Mouse (Mus musculus) intestine, postnatal 0 days (tissue): ENCODE data around the gene Rundc1. TPM values are rescaled to one million over a fixed set of nuclear protein-coding genes. Genes with fewer than 3 reads are reported as not detected.

ENCODE experiments used
- ATAC-seq: fragments of 200-750 bp; cut with Nextera tagmentation; 2 replicates; pipeline ENCODE4 v1.8.0; 2017; ENCODE audit warnings: mild to moderate bottlenecking, moderate TSS enrichment, moderate library complexity
- H3K27ac ChIP-seq: fragments of 300-500 bp; sonication (generic); 2 replicates; pipeline ENCODE4 v1.5.1; 2014; ENCODE audit warnings: mild to moderate bottlenecking, low read depth, low read length, moderate library complexity
- H3K27me3 ChIP-seq: fragments of 300-500 bp; sonication (generic); replicated peaks from 2 replicates; pipeline ENCODE4 v1.6.1; 2014; ENCODE audit warnings: low read length, mixed read lengths; ENCODE audit not compliant: control insufficient read depth, insufficient read depth
- H3K36me3 ChIP-seq: fragments of 300-500 bp; sonication (generic); 2 replicates; pipeline ENCODE4 v1.6.1; 2014; ENCODE audit warnings: mild to moderate bottlenecking, moderate library complexity; ENCODE audit not compliant: control insufficient read depth, insufficient read depth
- H3K4me1 ChIP-seq: fragments of 300-500 bp; sonication (generic); replicated peaks from 2 replicates; pipeline ENCODE4 v1.6.1; 2014; ENCODE audit warnings: antibody characterized with exemption, low read length, mixed read lengths; ENCODE audit not compliant: control insufficient read depth, insufficient read depth
- H3K4me2 ChIP-seq: fragments of 300-500 bp; sonication (generic); replicated peaks from 2 replicates; pipeline ENCODE4 v1.6.1; 2014; ENCODE audit warnings: low read depth, mild to moderate bottlenecking, moderate library complexity
- H3K4me3 ChIP-seq: fragments of 300-500 bp; sonication (generic); 2 replicates; pipeline ENCODE4 v1.5.1; 2014; ENCODE audit warnings: low read depth, low read length
- H3K9ac ChIP-seq: fragments of 300-500 bp; sonication (generic); 2 replicates; pipeline ENCODE4 v1.6.1; 2014; ENCODE audit warnings: mild to moderate bottlenecking, low read depth, low read length
- H3K9me3 ChIP-seq: fragments of 300-500 bp; sonication (generic); 2 replicates; pipeline ENCODE4 v1.6.1; 2016; ENCODE audit warnings: mixed run types; ENCODE audit not compliant: control insufficient read depth
- CTCF ChIP-seq: sonication (generic); IDR thresholded peaks from 2 replicates; pipeline ENCODE4 v1.5.1; 2016; ENCODE audit warnings: low read depth, mild to moderate bottlenecking, control low read depth, antibody characterized with exemption, moderate library complexity
- WGBS: fragments of 180-500 bp; shearing (Covaris S2); extraction: QIAGEN DNeasy Blood & Tissue Kit; methylation state at CpG from one replicate; pipeline ENCODE4 v1.1.7; 2014; 5-methylcytosine and 5-hydroxymethylcytosine counted together
- polyA plus RNA-seq: library from polyadenylated mRNA; unstranded; fragments of >200 nt; fragmentation: Nextera tagmentation; extraction: Ambion mirVana; gene quantifications from 2 replicates; pipeline ENCODE4 v1.2.1, GENCODE M21; 2015

The Rundc1 gene
- polyA plus RNA-seq, 1 experiment from 2014 or later = 12.0 TPM

DNA sequence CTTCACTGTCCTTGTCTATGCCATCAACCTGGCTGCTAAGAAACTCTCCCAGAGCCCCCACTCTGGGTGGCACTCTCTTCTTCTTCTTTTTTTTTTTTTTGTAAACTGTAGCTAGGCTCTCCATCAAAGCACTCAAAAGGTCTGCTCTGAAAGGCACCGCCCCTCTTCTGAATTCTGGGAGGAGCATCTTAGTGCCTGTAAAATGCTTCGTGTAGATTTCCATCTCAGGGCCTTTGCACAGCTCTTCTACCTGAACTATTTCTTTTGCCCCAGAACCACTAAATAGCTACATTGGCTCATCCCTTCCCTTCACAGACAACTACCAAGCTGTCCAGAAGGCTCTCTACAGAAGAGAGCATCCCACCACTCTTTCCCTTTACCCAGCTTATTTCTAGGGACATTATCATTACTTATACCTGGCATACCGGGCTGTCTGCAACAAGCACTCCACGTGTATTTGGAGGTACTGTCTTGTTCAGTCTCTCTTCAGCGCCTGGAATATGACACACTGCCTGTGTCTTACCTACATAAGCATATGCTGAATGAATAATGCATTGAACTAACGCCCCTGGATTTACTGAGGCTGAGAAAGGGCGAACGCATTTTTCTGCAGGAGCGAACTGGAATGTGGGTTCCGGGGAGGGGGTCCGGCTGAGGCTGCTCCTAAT lies 8.3 kb upstream of the Rundc1 start:
- Histone ChIP-seq H3K36me3 (peaks cover 17% of the 10 kb centered on the region; the same call in 1 of the 2 replicates), H3K27me3 (no peaks in the 10 kb centered on the region), H3K4me1 (no peaks in the 10 kb centered on the region), H3K4me2 (peak overlapping the region; percentile 84), H3K9ac (peak overlapping the region; percentile 80), H3K9me3 (no peaks in the 10 kb centered on the region), H3K4me3 (peak overlapping the region; percentile 80), H3K27ac (peak overlapping the region; percentile 57; the same call in 1 of the 2 replicates)
- TF ChIP-seq CTCF = no peak
- ATAC-seq = no peak
- under 1% methylated on average over 11 of the region's 11 CpGs for WGBS

DNA sequence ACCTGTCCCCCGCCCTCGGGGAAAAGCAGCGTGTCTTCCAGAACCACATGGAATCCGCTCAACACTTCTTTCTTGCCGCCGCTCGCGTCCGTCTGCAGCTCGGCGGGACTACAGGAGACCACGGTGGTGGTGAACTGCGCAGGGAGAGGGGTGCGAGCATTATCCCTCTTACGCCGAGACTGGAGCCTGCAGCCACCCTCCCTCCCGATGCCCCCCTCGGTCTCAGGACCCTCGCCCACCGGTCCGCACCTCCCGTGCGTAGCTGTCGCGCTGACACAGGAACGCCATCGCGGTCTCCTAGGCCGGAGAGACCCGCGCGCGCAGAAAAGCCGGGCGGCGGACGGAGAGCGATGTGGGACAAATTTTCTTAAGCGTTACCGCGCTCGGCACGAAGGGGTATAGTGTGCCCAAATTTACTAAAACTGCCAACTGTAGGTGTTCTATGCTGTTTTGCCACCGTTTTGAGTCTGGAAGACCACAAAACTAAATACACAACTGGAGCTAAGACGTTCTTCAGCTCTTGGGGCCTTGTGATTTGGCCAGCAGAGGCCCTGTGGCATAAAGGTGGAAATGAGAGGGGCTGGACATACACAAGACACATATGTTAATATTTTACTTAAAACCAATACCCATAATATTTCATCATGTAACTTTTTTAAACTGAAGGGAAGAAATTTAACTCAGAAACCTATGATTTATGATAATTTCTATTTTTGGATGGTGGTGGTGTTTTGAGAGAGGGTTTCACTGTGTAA lies 7.6 kb upstream of the Rundc1 start, which contains the start of gene Aarsd1:
Aarsd1 (minus strand) TSS at position 515 of the 755 bp plus-strand sequence.
- Histone ChIP-seq H3K4me1 (no peaks in the 10 kb centered on the region), H3K27ac (peak within 1 kb of the TSS; percentile 57; the same call in 1 of the 2 replicates), H3K4me2 (peak within 1 kb of the TSS; percentile 84), H3K27me3 (no peaks in the 10 kb centered on the region), H3K4me3 (peak within 1 kb of the TSS; percentile 80), H3K9ac (peak within 1 kb of the TSS; percentile 80), H3K36me3 (peaks cover 10% of the 10 kb centered on the region; the same call in 1 of the 2 replicates), H3K9me3 (no peaks in the 10 kb centered on the region)
- peak; percentile 76 for ATAC-seq
- TF ChIP-seq CTCF = no peak
- under 1% methylated on average over 44 of the region's 45 CpGs for WGBS

DNA sequence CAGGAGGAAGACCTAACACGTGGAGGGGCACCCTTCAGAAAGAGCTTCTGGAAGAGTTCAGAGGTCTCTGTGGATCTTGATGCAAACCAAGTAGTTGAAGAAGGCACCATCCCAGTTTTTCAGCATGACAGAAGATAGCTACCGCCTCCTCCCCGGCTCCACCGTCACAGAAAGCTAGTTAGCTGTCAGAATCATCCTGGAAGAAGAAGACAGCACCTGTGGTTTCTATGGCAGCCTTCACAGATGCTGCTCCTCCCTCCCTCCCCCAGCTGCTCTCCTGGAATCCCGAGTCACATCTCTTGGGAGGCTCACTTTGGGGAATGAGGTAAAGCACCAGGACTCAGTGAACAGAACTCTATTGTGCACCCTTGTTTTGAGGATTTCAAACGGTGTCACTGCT lies 5.9 kb upstream of the Rundc1 start:
- Histone ChIP-seq H3K27ac (no peak overlapping the region), H3K4me2 (no peak overlapping the region), H3K36me3 (no peaks in the 10 kb centered on the region), H3K4me3 (no peak overlapping the region), H3K27me3 (no peaks in the 10 kb centered on the region), H3K4me1 (no peaks in the 10 kb centered on the region), H3K9ac (no peak overlapping the region), H3K9me3 (no peaks in the 10 kb centered on the region)
- TF ChIP-seq CTCF = no peak
- WGBS = 64% methylated on average over 6 of the region's 6 CpGs
- no peak for ATAC-seq

DNA sequence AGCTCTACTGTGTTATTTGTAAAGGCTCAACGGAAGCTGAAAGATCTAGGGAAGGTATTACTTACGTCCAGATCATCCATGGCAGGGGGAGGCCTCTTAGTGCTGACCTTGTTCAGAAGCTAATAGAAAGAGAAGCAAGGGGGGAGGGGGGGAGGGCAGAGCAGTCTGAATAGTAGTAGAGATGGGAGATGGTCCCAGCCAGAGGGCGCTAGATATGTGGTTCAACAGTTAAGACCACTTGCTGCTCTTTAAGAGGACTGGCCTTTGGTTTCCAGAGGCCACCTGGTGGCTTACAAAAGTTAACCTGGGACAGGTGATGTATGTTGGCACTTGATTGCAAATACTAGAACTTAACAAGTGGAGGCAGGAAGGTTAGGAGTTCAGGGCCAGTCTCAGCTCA lies 5.3 kb upstream of the Rundc1 start:
- Histone ChIP-seq H3K4me2 (no peak overlapping the region), H3K27me3 (no peaks in the 10 kb centered on the region), H3K4me3 (no peak overlapping the region), H3K27ac (no peak overlapping the region), H3K4me1 (no peaks in the 10 kb centered on the region), H3K9ac (no peak overlapping the region), H3K36me3 (no peaks in the 10 kb centered on the region), H3K9me3 (no peaks in the 10 kb centered on the region)
- peak; percentile 55 for TF ChIP-seq CTCF
- WGBS = 43% methylated on average over 3 of the region's 3 CpGs
- no peak for ATAC-seq

DNA sequence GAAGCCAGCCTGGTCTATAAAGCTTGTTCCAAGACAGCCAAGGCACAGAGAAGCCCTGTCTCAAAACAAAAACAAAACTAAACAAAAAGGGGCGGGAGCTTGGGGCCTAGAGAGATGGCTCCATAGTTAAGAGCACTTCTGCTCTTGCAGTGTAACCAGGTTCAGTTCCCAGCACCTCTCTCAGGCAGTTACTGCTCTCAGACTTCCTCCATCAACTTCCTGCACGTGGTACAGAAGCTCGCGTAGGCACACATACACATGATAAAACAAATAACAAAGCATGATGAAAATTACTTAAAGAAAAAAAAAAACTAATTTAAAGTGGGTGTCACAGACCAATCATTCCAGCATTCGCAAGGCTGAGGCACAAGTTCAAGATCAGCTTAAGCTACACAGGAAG lies 4.7 kb upstream of the Rundc1 start:
- 83% methylated on average over 5 of the region's 5 CpGs for whole genome bisulfite sequencing
- Histone ChIP-seq H3K36me3 (no peaks in the 10 kb centered on the region), H3K9ac (no peak overlapping the region), H3K4me2 (no peak overlapping the region), H3K27ac (no peak overlapping the region), H3K4me1 (no peaks in the 10 kb centered on the region), H3K9me3 (no peaks in the 10 kb centered on the region), H3K4me3 (no peak overlapping the region), H3K27me3 (no peaks in the 10 kb centered on the region)
- no peak for ATAC-seq
- no peak for TF ChIP-seq CTCF

DNA sequence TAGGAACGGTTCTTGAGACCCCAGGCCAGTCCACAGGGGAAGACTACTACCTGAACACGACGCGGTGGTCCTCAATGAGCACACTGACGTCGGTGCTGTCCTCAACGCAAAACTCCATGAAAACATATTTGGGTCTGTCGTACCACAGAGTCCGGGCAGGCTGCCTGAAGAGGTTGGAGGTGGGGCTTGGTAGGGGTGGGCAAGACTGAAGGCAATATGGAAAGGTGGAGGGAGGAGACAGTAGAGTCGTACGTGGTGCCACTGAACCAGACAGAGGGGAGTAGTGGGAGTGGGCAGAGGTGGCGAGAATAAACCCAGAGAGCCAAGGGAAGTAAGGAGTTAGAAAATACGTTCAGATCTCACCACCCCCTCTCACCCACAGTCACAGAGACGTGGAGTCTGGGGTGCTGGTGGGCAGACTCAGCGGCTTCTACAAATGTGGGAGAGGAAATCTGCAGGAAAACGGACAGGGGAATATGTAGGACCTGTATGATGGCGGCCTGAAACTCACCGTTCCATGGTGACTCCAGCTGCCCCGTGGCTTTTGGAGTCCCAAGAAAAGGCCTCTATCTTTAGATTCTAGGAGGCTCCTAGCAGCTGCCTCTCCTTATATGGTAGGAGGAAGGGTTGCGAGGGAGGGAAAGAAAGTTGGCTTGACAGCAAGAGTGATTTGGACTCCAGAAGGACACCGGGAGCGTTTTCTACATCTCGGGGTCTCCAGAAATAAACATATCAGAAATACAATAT lies 607 bp upstream of the Rundc1 start, which contains the start of gene Gm27029:
Gm27029 (minus strand) TSS at position 692 of the 747 bp plus-strand sequence.
- Histone ChIP-seq H3K27ac (peak within 1 kb of the TSS; percentile 88), H3K9ac (peak within 1 kb of the TSS; percentile 67), H3K4me3 (peak within 1 kb of the TSS; percentile 79), H3K27me3 (no peaks in the 10 kb centered on the region), H3K4me2 (peak within 1 kb of the TSS; percentile 82), H3K4me1 (0 out of 2 replicates have a peak, but pooled peaks cover 5% of the 10 kb centered on the region), H3K9me3 (no peaks in the 10 kb centered on the region), H3K36me3 (peaks cover 3% of the 10 kb centered on the region)
- 7% methylated on average over 23 of the region's 23 CpGs for WGBS
- peak; percentile 56 for ATAC-seq
- no peak for TF ChIP-seq CTCF
